Mouse (Mus musculus): Measurements from ENCODE around the gene Miga1.
"Not testable (repeated sequence)": the region's sequence is repeated elsewhere in the genome, so short reads cannot be mapped to it uniquely, and the experiment has no call there.

GRCm38 (mm10) chr3:152314666-152315065 lies 25.5 kb downstream of the Miga1 start:
- not testable (repeated sequence) for TF ChIP-seq POLR2A (IDR thresholded peaks at IDR 0.05; ENCODE audit: low read depth, low read length); CTCF (conservative IDR thresholded peaks at IDR 0.05; ENCODE audit: insufficient read depth, insufficient read length, low read depth, low read length)
